Mouse (Mus musculus): Measurements from ENCODE around the gene Creb1. TPM values are rescaled to one million over a fixed set of nuclear protein-coding genes. Genes with fewer than 3 reads are reported as not detected.
A peak's percentile ranks its signal among the peaks of the same experiment; 100 is the strongest.

The Creb1 gene
- polyA plus RNA-seq (2015; fragmentation: Nextera tagmentation; extraction: Ambion mirVana) = 25.4 and 27.5 TPM in 2 replicates

DNA sequence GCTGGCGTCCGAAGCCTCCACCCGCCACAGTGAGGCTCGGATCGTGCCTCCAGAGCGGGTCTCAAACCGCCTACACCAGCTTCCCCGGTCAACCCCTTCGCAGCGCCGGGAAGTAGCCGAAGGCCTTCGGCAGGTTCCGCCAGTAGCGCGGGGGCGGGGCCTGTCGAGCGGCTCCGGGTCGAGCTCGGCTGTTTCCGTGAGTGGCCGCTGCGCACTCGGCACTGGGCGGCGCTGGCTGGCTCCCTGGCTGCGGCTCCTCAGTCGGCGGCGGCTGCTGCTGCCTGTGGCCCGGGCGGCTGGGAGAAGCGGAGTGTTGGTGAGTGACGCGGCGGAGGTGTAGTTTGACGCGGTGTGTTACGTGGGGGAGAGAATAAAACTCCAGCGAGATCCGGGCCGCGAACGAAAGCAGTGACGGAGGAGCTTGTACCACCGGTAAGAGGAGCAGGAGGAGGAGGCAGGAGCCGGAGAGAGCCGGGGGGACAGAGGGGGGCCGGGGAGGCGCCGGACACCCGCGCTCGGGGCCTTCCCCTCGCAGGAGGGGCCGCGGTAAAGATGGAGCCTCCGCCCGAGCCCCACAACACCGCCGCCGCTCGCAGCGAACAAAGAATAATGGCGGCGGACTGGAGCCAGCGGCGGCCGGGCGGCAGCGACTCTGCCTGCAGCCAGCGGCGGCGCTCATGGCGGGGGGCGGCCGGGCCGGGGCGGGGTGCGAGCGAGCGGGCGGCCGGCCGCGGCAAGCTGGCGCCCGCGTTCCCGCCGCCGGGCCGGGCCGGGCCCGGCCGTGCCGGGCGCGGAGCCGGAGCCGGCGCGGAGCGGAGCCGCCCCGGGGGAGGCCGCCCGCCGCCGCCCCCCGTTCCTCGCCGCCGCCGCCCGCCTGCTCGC lies at the start of gene Creb1:
Gene Creb1, plus strand, starts transcription at position 57 of the 882 bp plus-strand sequence.
- no peaks in the 10 kb centered on the region for H3K27me3 ChIP-seq (replicated peaks)
- no peaks in the 10 kb centered on the region for H3K36me3 ChIP-seq
- H3K9ac ChIP-seq (replicated peaks) = peak within 1 kb of the TSS; percentile 95
- peak within 1 kb of the TSS; percentile 93 for H3K4me2 ChIP-seq
- H3K4me3 ChIP-seq (replicated peaks) = peak within 1 kb of the TSS; percentile 89
- peak; percentile 98 for ATAC-seq (ENCODE audit: low FRiP score)
- H3K27ac ChIP-seq (replicated peaks) = peak within 1 kb of the TSS; percentile 100
- WGBS = 1% methylated on average over 94 of the region's 119 CpGs
- peaks cover 35% of the 10 kb centered on the region for H3K4me1 ChIP-seq
- H3K9me3 ChIP-seq (replicated peaks) = no peaks in the 10 kb centered on the region

DNA sequence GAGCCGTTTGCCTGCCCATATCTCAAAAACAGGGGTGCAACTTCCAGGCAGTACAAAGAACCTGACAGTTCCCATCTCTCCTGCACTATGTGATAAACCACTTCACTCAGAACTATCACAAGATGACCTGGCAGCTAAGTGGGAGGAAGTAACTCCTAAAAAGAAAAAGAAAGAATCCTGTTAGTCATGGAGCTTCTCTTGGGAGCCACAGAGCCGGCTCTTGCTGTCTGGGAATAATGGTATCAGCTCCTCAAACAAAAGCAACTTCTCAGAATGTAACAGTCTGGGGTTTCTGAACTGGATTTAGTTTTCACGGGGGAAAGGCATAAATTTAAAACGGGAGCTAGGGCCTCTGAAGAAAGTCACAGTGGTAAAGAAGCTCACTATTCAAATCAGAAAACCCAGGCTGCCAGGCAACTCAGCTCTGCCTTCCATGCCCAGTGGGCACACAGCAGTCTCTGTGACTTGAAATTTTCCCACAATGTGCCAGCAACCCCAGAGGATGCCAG lies 43.9 kb upstream of the Creb1 start:
- peak; percentile 47; the same call in 1 of the 2 replicates for ATAC-seq (ENCODE audit: low FRiP score)
- no peaks in the 10 kb centered on the region for H3K27me3 ChIP-seq (replicated peaks)
- H3K36me3 ChIP-seq = no peaks in the 10 kb centered on the region
- WGBS = 26% methylated on average over 4 of the region's 4 CpGs
- H3K9ac ChIP-seq (replicated peaks) = no peak overlapping the region
- no peak overlapping the region for H3K4me2 ChIP-seq
- no peaks in the 10 kb centered on the region for H3K4me1 ChIP-seq
- H3K4me3 ChIP-seq (replicated peaks) = no peak overlapping the region
- no peaks in the 10 kb centered on the region for H3K9me3 ChIP-seq (replicated peaks)
- H3K27ac ChIP-seq (replicated peaks) = peak overlapping the region; percentile 42; the same call in 1 of the 2 replicates

DNA sequence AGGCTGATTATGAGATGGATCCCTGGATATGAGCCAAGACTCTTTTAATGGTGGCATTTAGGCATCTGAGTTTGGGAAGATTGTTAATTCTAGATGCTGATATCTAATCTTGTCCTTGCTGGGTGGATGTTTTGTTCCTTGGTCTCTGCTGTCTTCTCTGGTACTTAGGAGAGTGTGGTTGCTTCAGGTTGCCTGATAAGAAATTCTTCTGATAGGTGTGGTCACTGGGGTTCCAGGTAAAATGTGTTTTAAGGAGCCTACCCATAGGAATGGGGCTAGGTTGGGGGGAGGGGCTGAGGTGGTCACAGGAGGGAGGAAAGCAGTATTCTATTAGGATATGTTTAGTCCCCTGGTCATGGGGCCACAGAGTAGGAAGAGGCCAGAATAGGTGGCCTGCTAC lies 35.6 kb upstream of the Creb1 start:
- Histone ChIP-seq H3K36me3 (no peaks in the 10 kb centered on the region), H3K9me3 (replicated peaks) (no peaks in the 10 kb centered on the region), H3K4me1 (no peaks in the 10 kb centered on the region), H3K4me2 (no peak overlapping the region), H3K27me3 (replicated peaks) (no peaks in the 10 kb centered on the region), H3K4me3 (replicated peaks) (no peak overlapping the region), H3K27ac (replicated peaks) (no peak overlapping the region), H3K9ac (replicated peaks) (no peak overlapping the region)
- ATAC-seq (ENCODE audit: low FRiP score) = no peak

DNA sequence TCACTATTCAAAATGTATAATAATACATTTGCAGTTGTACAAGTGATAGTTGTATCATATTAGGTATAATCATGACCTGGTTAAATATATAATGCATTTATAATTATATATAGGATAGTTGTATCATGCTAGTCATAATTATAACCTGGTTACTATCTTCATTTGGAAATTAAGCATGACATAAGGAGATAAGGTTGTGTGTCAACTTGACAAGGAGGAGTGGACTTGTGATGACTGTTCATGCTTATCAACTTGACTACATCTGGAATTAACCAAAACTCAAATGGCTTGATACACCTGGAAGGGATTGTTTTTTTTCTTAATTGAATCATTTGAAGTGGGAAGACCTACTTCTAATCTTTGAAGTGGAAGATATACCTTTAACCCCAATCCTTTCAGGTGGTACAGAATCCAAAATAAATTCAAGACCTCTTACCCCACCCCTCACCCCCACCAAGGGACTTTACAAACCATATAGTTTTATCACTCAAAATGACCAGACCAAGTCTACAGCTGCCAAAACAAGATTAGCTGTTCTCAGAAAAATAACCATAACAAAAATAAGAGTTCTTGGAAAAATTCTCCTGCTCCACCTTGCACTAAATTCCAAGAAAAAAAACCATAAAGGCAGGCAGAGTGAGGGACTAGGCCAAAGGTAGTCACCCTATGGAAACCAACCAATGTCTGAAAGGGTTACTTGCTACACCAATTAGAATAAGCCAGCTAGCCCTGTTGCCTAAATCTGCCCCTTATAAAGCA lies 30.9 kb upstream of the Creb1 start:
- H3K27ac ChIP-seq (replicated peaks) = no peak overlapping the region
- no peak overlapping the region for H3K4me2 ChIP-seq
- H3K9ac ChIP-seq (replicated peaks) = no peak overlapping the region
- H3K4me3 ChIP-seq (replicated peaks) = no peak overlapping the region
- ATAC-seq (ENCODE audit: low FRiP score) = no peak
- no peaks in the 10 kb centered on the region for H3K4me1 ChIP-seq
- no peaks in the 10 kb centered on the region for H3K27me3 ChIP-seq (replicated peaks)
- H3K36me3 ChIP-seq = no peaks in the 10 kb centered on the region
- no peaks in the 10 kb centered on the region for H3K9me3 ChIP-seq (replicated peaks)

DNA sequence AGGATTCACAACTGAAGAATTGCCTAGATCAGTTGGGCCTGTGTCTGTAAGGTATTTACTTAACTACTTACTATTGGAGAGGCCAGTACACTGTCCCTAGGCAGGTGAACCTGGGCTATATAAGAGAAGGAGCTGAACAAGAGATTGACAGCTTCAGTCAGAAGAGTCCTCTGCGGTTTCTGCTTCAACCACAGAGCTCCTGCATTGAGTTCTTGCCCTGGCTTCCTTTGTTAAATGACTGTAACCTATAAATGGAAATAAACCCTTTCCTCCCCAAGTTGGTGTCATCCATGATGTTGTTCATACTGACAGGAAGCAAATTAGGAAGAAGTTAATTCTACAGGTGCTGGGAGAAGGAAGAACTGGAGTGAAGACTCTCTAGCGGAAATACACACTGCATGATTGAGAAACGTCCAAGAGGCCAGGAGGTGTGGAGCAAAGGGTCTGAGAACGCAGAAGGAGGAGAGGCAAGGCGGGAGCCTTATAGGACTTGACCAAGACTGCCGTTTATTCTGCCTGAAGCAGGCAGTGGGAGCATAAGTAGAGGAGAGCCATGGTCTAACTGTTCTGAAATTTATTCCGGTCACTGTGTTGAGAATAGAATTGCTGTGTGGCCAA lies 23.9 kb upstream of the Creb1 start:
- 87% methylated on average over 7 of the region's 7 CpGs for WGBS
- no peak overlapping the region for H3K27ac ChIP-seq (replicated peaks)
- no peak for ATAC-seq (ENCODE audit: low FRiP score)
- no peak overlapping the region for H3K4me2 ChIP-seq
- no peaks in the 10 kb centered on the region for H3K36me3 ChIP-seq
- no peaks in the 10 kb centered on the region for H3K4me1 ChIP-seq
- H3K4me3 ChIP-seq (replicated peaks) = no peak overlapping the region
- H3K9me3 ChIP-seq (replicated peaks) = no peaks in the 10 kb centered on the region
- no peaks in the 10 kb centered on the region for H3K27me3 ChIP-seq (replicated peaks)
- H3K9ac ChIP-seq (replicated peaks) = no peak overlapping the region

DNA sequence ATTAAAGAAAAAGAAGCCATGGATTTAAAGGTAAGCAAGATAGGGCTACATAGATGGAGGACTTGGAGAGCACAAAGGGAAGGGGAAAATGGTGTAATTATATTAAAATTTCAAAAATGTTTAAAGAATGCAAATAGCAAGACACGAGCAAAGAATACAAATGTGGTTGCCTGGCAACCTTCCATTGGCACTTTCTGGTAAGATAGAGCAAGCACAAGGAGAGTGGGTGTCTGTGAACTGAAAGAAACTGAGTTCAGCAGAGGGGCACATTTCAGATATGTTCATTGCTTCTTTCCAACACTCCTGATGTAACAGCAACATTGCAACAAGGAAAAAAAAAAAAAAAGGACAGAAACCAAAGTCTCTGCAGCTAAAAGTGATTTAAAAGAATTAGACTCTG lies 22.8 kb upstream of the Creb1 start:
- Histone ChIP-seq H3K36me3 (no peaks in the 10 kb centered on the region), H3K9me3 (replicated peaks) (no peaks in the 10 kb centered on the region), H3K4me1 (no peaks in the 10 kb centered on the region), H3K9ac (replicated peaks) (no peak overlapping the region), H3K27me3 (replicated peaks) (no peaks in the 10 kb centered on the region), H3K4me2 (no peak overlapping the region), H3K27ac (replicated peaks) (no peak overlapping the region), H3K4me3 (replicated peaks) (no peak overlapping the region)
- ATAC-seq (ENCODE audit: low FRiP score) = no peak
- 63% methylated on average over 1 of the region's 1 CpGs for WGBS

DNA sequence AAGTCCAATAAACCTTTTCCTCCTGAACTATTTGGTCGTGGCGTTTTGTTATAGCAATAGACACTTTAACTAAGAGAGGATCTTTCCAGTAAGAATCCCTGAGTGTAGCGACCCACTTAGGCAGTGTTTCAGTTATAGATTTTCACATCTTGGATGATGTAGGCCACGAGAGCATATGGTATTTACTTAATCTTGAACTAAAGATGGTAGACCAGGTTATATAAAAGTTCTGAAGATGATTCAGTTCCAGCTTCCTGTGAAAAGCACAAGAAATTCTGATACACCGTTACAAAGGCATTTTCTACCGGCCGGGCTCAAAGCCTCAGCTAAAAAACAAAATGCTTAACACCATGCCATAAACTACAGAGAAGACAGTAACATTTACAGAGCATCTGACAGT lies 18.3 kb upstream of the Creb1 start:
- no peak overlapping the region for H3K9ac ChIP-seq (replicated peaks)
- H3K27ac ChIP-seq (replicated peaks) = no peak overlapping the region
- WGBS = 89% methylated on average over 7 of the region's 7 CpGs
- H3K4me3 ChIP-seq (replicated peaks) = no peak overlapping the region
- H3K9me3 ChIP-seq (replicated peaks) = no peaks in the 10 kb centered on the region
- H3K4me2 ChIP-seq = no peak overlapping the region
- no peaks in the 10 kb centered on the region for H3K4me1 ChIP-seq
- ATAC-seq (ENCODE audit: low FRiP score) = no peak
- no peaks in the 10 kb centered on the region for H3K36me3 ChIP-seq
- H3K27me3 ChIP-seq (replicated peaks) = no peaks in the 10 kb centered on the region

DNA sequence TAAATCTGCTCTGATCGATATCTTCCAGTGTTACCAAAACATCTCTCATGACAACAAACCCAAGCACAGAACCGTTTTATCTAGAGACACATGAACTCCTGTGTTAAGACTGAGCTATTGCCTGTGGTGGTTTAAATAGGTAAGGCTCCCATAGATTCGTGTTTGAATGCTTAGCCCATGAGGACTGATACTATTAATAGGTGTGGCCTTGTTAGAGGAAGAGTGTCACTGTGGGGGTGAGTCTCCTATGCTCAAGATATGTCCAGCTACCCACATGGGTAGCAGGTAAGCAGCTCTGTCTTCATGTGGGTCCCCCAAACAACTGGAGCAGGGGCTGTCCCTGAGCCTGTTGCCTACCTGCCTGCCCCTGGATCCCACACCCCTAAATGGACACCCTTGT lies 15.9 kb upstream of the Creb1 start:
- no peak overlapping the region for H3K4me2 ChIP-seq

DNA sequence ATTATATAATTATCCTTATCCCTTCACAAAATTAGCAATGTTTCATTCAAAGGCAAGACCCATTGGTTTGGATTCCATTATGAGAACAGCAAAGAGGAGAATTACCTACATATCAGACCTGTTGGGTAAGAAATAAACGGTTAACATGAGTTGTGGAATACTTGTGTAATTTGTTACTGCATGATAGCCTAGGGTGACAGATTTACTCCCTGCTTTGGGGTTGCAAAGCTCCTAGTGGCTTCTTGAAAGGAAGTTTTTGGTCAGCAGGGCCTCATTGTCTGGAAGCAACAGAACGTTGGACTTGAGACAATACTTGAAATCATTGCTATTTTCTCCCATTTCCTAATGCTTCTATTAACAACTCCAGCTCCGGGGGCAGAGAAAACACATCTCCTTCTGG lies 14.0 kb upstream of the Creb1 start:
- H3K27me3 ChIP-seq (replicated peaks) = no peaks in the 10 kb centered on the region

More for the DNA sequence above, 15.9 kb upstream of the Creb1 start:
- Histone ChIP-seq H3K36me3 (no peaks in the 10 kb centered on the region), H3K9ac (replicated peaks) (no peak overlapping the region), H3K27ac (replicated peaks) (no peak overlapping the region), H3K4me3 (replicated peaks) (no peak overlapping the region), H3K4me1 (no peaks in the 10 kb centered on the region), H3K9me3 (replicated peaks) (no peaks in the 10 kb centered on the region), H3K27me3 (replicated peaks) (no peaks in the 10 kb centered on the region)
- 76% methylated on average over 3 of the region's 3 CpGs for WGBS
- ATAC-seq (ENCODE audit: low FRiP score) = no peak

DNA sequence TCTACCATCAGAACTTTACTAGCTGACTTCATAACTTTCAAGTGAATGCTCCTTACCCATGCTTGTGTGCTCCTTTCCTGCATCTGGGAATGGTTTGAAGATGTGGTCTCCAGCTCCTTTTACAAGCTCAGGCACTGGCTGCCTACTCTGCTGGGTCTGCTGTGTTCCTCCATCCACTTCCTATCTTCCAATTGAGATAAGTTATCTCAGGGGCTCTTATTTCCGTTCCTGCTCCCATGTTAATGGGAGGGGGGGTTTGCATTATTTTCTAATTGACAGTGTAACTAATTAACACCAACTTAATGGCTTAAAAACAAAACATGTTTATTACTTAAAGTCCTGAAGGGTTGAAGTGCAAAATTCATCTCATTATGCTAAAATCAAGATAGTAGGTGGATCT lies 13.1 kb upstream of the Creb1 start:
- H3K4me2 ChIP-seq = no peak overlapping the region
- H3K27ac ChIP-seq (replicated peaks) = no peak overlapping the region
- no peaks in the 10 kb centered on the region for H3K9me3 ChIP-seq (replicated peaks)
- WGBS = 78% methylated on average over 1 of the region's 1 CpGs
- no peak overlapping the region for H3K4me3 ChIP-seq (replicated peaks)
- H3K27me3 ChIP-seq (replicated peaks) = no peaks in the 10 kb centered on the region
- H3K4me1 ChIP-seq = no peaks in the 10 kb centered on the region
- no peaks in the 10 kb centered on the region for H3K36me3 ChIP-seq
- no peak overlapping the region for H3K9ac ChIP-seq (replicated peaks)
- no peak for ATAC-seq (ENCODE audit: low FRiP score)

More for the DNA sequence above, 14.0 kb upstream of the Creb1 start:
- Histone ChIP-seq H3K4me3 (replicated peaks) (no peak overlapping the region), H3K36me3 (no peaks in the 10 kb centered on the region), H3K4me1 (no peaks in the 10 kb centered on the region), H3K9me3 (replicated peaks) (no peaks in the 10 kb centered on the region), H3K27ac (replicated peaks) (no peak overlapping the region), H3K4me2 (no peak overlapping the region), H3K9ac (replicated peaks) (no peak overlapping the region)
- ATAC-seq (ENCODE audit: low FRiP score) = no peak
- WGBS = 73% methylated on average over 3 of the region's 3 CpGs

DNA sequence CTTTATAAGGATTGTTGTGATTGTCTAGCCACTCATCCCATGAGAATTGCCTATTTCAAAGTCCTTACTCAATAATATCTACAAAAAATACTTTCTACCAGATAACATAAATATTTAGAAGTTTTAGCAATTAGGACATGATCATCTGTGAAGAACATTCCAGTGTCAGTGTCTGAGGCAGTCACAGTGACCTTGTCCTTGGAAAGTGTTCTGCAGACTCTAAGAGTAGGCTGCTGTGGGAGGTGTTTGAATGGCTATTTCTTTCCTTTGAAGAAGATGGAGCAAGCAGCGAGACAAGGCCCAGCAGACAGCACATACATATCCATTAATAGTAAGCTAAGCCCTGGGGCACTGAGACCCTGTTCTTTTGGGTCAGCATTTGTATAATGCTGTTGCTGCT lies 12.5 kb upstream of the Creb1 start:
- Histone ChIP-seq H3K9ac (replicated peaks) (no peak overlapping the region), H3K36me3 (no peaks in the 10 kb centered on the region), H3K4me1 (no peaks in the 10 kb centered on the region), H3K27ac (replicated peaks) (no peak overlapping the region), H3K4me3 (replicated peaks) (no peak overlapping the region), H3K27me3 (replicated peaks) (no peaks in the 10 kb centered on the region), H3K4me2 (no peak overlapping the region), H3K9me3 (replicated peaks) (no peaks in the 10 kb centered on the region)
- 85% methylated on average over 1 of the region's 1 CpGs for WGBS
- ATAC-seq (ENCODE audit: low FRiP score) = no peak
